Mouse (Mus musculus) central nervous system, embryonic 14 days (tissue): ENCODE data around the gene Nfkbia. TPM values are rescaled to one million over a fixed set of nuclear protein-coding genes. Genes with fewer than 3 reads are reported as not detected.

Experiments
- polyA plus RNA-seq: library from polyadenylated mRNA; depleted of rRNA; stranded (reverse); fragments of >200 nt; gene quantifications from 2 replicates; pipeline ENCODE4 v1.2.3, GENCODE M21; 2012; rRNA removed

Gene Nfkbia
- polyA plus RNA-seq = 36.7 and 41.0 TPM in 2 replicates

GRCm38 (mm10) chr12:55492184-55492898 is at the start of gene Nfkbia:
Gene Nfkbia, minus strand, starts transcription at chr12:55492647.

Other genes with a start within 250 kb of the Nfkbia start
- gene 1110008L16Rik, start 193.1 kb downstream of the Nfkbia start, polyA plus RNA-seq = 9.6 and 9.9 TPM in 2 replicates
- gene Ppp2r3c, start 189.6 kb downstream of the Nfkbia start, polyA plus RNA-seq = 19.0 and 20.3 TPM in 2 replicates
- 179 and 213 TPM in 2 replicates for gene Psma6, start 108.4 kb downstream of the Nfkbia start, polyA plus RNA-seq
- gene Aldoart2, start 72.6 kb upstream of the Nfkbia start, polyA plus RNA-seq = 0.04 TPM in 1 of 2 replicates, not detected in the other
- gene Insm2, start 106.8 kb upstream of the Nfkbia start, polyA plus RNA-seq = 1.3 and 1.4 TPM in 2 replicates